In the genomic region with DNA sequence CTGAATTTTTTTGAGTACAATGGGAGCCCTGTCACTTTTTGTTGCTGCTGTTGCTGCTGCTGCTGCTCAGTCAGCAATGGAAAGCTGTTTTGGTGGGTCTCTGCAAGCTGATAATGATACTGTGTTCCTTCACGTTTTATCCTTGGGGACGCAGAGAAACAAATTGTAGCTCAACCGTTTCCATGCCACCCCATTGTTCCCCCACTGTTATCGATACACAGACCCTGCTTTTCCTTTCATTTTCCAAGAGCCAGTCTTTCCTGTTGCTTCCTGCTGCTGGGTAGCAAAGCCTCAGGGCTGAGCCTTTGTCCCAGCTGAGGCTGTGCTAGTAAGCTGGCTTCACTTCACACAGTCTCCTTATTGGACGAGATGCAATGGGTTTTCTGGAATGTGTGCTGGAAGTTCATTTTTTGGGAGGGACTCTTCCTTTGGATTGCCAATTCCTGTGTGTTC, we compare ENCODE assay signal across 8 mouse cellular contexts.
A peak's percentile ranks its signal among the peaks of the same experiment; 100 is the strongest.
DNase-seq lines count a peak whose midpoint lies in the region; ATAC-seq and TF ChIP-seq lines count a peak whose summit lies in the region.

No protein-coding gene starts in this region.

- peaks cover 10% of the 10 kb centered on the region for H3K4me1 ChIP-seq in hindbrain, embryonic 11.5 days (replicated peaks; ENCODE audit: control insufficient read depth, insufficient read depth, low read length)
- peaks cover 75 to 79% of the 10 kb centered on the region in 2 experiments for H3K4me1 ChIP-seq in liver, embryonic 14.5 days (replicated peaks; ENCODE audit: control insufficient read depth in 2 of 2, insufficient read depth in 2 of 2, low read length in 1 of 2)
- H3K4me1 ChIP-seq in neural tube, embryonic 13.5 days (replicated peaks), result peaks cover 64% of the 10 kb centered on the region

- DNase-seq in gastrocnemius, adult 2 months, result peak; percentile 57
- DNase-seq in gastrocnemius, postnatal 10 days, result no peak
- peak; percentile 43 for DNase-seq in fibroblast of lung, adult 2 months (ENCODE audit: low read depth)
- DNase-seq in hindbrain, embryonic 11.5 days (ENCODE audit: low spot score), result peak; percentile 65
- no peak for DNase-seq in liver, embryonic 14.5 days (ENCODE audit: low read depth in 3 of 3, low spot score in 3 of 3)
- no peak for DNase-seq in right cerebral cortex, postnatal 4 days
- DNase-seq in spleen, postnatal 4 days (ENCODE audit: low spot score in 2 of 2), result no peak

- H3K36me3 ChIP-seq in hindbrain, embryonic 11.5 days (ENCODE audit: control insufficient read depth, insufficient read depth, low read length), result no peaks in the 10 kb centered on the region
- H3K36me3 ChIP-seq in liver, embryonic 14.5 days (replicated peaks; ENCODE audit: control insufficient read depth, insufficient read depth, low read depth), result no peaks in the 10 kb centered on the region; the same call in 1 of the 2 replicates
- no peaks in the 10 kb centered on the region for H3K36me3 ChIP-seq in neural tube, embryonic 13.5 days

- no peaks in the 10 kb centered on the region for H3K27me3 ChIP-seq in hindbrain, embryonic 11.5 days (ENCODE audit: control insufficient read depth, insufficient read depth, low read length)
- H3K27me3 ChIP-seq in liver, embryonic 14.5 days (ENCODE audit: control insufficient read depth, insufficient read depth, low read length), result no peaks in the 10 kb centered on the region
- no peaks in the 10 kb centered on the region for H3K27me3 ChIP-seq in neural tube, embryonic 13.5 days

- intact Hi-C loops in gastrocnemius, adult 2 months (cut with DNase I), result no loop called here

- peak overlapping the region; percentile 83 for H3K27ac ChIP-seq in gastrocnemius, adult 2 months
- H3K27ac ChIP-seq in hindbrain, embryonic 11.5 days (ENCODE audit: low read depth, low read length), result peak overlapping the region; percentile 63
- H3K27ac ChIP-seq in liver, embryonic 14.5 days, result peak overlapping the region; percentile 28
- peak overlapping the region; percentile 82 for H3K27ac ChIP-seq in neural tube, embryonic 13.5 days (replicated peaks)

- WGBS in hindbrain, embryonic 11.5 days, result under 1% methylated on average over 5 of the region's 5 CpGs
- 29% methylated on average over 5 of the region's 5 CpGs for WGBS in liver, embryonic 14.5 days (ENCODE audit: insufficient replicate concordance)
- WGBS in neural tube, embryonic 13.5 days, result 2% methylated on average over 5 of the region's 5 CpGs

- H3K4me3 ChIP-seq in gastrocnemius, adult 2 months, result peak overlapping the region; percentile 61
- H3K4me3 ChIP-seq in hindbrain, embryonic 11.5 days (ENCODE audit: low read depth, low read length), result no peak overlapping the region
- H3K4me3 ChIP-seq in liver, embryonic 14.5 days (ENCODE audit: insufficient read depth in 1 of 2, low read depth in 2 of 2, low read length in 2 of 2), result no peak overlapping the region
- H3K4me3 ChIP-seq in neural tube, embryonic 13.5 days, result peak overlapping the region; percentile 11; the same call in 1 of the 2 replicates

- no peak for TF ChIP-seq CTCF in gastrocnemius, adult 2 months (IDR thresholded peaks at IDR 0.05)
- TF ChIP-seq CTCF in liver, embryonic 14.5 days (IDR thresholded peaks at IDR 0.05; ENCODE audit: low read depth), result no peak

- peak overlapping the region; percentile 22 for H3K4me2 ChIP-seq in hindbrain, embryonic 11.5 days (replicated peaks; ENCODE audit: low read depth, low read length)
- peak overlapping the region; percentile 11 for H3K4me2 ChIP-seq in liver, embryonic 14.5 days (ENCODE audit: low read depth)
- peak overlapping the region; percentile 43 for H3K4me2 ChIP-seq in neural tube, embryonic 13.5 days

- no peaks in the 10 kb centered on the region for H3K9me3 ChIP-seq in hindbrain, embryonic 11.5 days (ENCODE audit: control insufficient read depth, low read length)
- H3K9me3 ChIP-seq in liver, embryonic 14.5 days (ENCODE audit: control insufficient read depth, low read length), result no peaks in the 10 kb centered on the region
- no peaks in the 10 kb centered on the region; the same call in 1 of the 2 replicates for H3K9me3 ChIP-seq in neural tube, embryonic 13.5 days

- peak overlapping the region; percentile 7; the same call in 1 of the 2 replicates for H3K9ac ChIP-seq in hindbrain, embryonic 11.5 days (ENCODE audit: low read depth, low read length)
- H3K9ac ChIP-seq in liver, embryonic 14.5 days (replicated peaks), result no peak overlapping the region
- H3K9ac ChIP-seq in neural tube, embryonic 13.5 days, result peak overlapping the region; percentile 45; the same call in 1 of the 2 replicates

- peak; percentile 70; the same call in 1 of the 2 replicates for ATAC-seq in hindbrain, embryonic 11.5 days (ENCODE audit: low FRiP score)
- ATAC-seq in liver, embryonic 14.5 days (ENCODE audit: insufficient read depth), result no peak
- ATAC-seq in neural tube, embryonic 13.5 days (ENCODE audit: low read depth), result peak; percentile 38; the same call in 1 of the 2 replicates

- no peak for TF ChIP-seq EP300 in liver, embryonic 14.5 days (IDR thresholded peaks at IDR 0.05; ENCODE audit: low read depth)

Comparison
In these comparisons a context has a peak if more than half of its experiments do, and no peak if none do; other contexts are left out.
1. DNase-seq: peak in gastrocnemius, adult 2 months (single experiment), fibroblast of lung, adult 2 months (single experiment) and hindbrain, embryonic 11.5 days (single experiment); none in gastrocnemius, postnatal 10 days (single experiment), liver, embryonic 14.5 days (0 of 3), right cerebral cortex, postnatal 4 days (single experiment) and spleen, postnatal 4 days (0 of 2).
2. H3K27ac ChIP-seq: peak in every context shown above with its lines; median percentile 83 in gastrocnemius, adult 2 months; 82 in neural tube, embryonic 13.5 days; 63 in hindbrain, embryonic 11.5 days; 28 in liver, embryonic 14.5 days.
3. H3K4me3 ChIP-seq: peak in gastrocnemius, adult 2 months (single experiment) and neural tube, embryonic 13.5 days (single experiment); none in hindbrain, embryonic 11.5 days (single experiment) and liver, embryonic 14.5 days (0 of 2).
4. Peak in every context shown above with its lines, with median percentiles within 50 percentile points of each other: H3K4me2 ChIP-seq.